Mouse (Mus musculus) embryonic facial prominence, embryonic 11.5 days (tissue): ENCODE data around the gene Fdps. TPM values are rescaled to one million over a fixed set of nuclear protein-coding genes. Genes with fewer than 3 reads are reported as not detected.
A peak's percentile ranks its signal among the peaks of the same experiment; 100 is the strongest.

Experiments
- ATAC-seq: fragments of 200-750 bp; cut with Nextera tagmentation; replicated peaks from 2 replicates; pipeline ENCODE4 v1.8.0; 2017; ENCODE audit warnings: low read depth; ENCODE audit not compliant: insufficient number of reproducible peaks, low FRiP score, low TSS enrichment
- DNase-seq: peaks from one replicate; pipeline ENCODE4 v3.0.0-alpha.2; 2015; ENCODE audit warnings: low spot score
- H3K27ac ChIP-seq: fragments of 300-500 bp; sonication (generic); replicated peaks from 2 replicates; pipeline ENCODE4 v1.5.1; 2014; ENCODE audit warnings: mild to moderate bottlenecking, low read depth, low read length, control low read depth
- H3K27me3 ChIP-seq: fragments of 300-500 bp; sonication (generic); 2 replicates; pipeline ENCODE4 v1.6.1; 2014; ENCODE audit warnings: mild to moderate bottlenecking, low read length, moderate library complexity, mixed read lengths; ENCODE audit not compliant: control insufficient read depth, insufficient read depth
- H3K36me3 ChIP-seq: fragments of 300-500 bp; sonication (generic); replicated peaks from 2 replicates; pipeline ENCODE4 v1.6.1; 2014; ENCODE audit warnings: low read depth, mild to moderate bottlenecking, low read length, moderate library complexity, mixed read lengths; ENCODE audit not compliant: control insufficient read depth, insufficient read depth
- H3K4me1 ChIP-seq: fragments of 300-500 bp; sonication (generic); 2 replicates; pipeline ENCODE4 v1.6.1; 2014; ENCODE audit warnings: low read length, mixed read lengths; ENCODE audit not compliant: control insufficient read depth, insufficient read depth
- H3K4me2 ChIP-seq: fragments of 300-500 bp; sonication (generic); 2 replicates; pipeline ENCODE4 v1.6.1; 2014; ENCODE audit warnings: low read depth, mild to moderate bottlenecking, control low read depth, low read length, moderate library complexity
- H3K4me3 ChIP-seq: fragments of 300-500 bp; sonication (generic); 2 replicates; pipeline ENCODE4 v1.5.1; 2014; ENCODE audit warnings: low read depth, low read length, control low read depth
- H3K9ac ChIP-seq: fragments of 300-500 bp; sonication (generic); replicated peaks from 2 replicates; pipeline ENCODE4 v1.6.1; 2014; ENCODE audit warnings: mild to moderate bottlenecking, control low read depth, low read length
- H3K9me3 ChIP-seq: fragments of 300-500 bp; sonication (generic); replicated peaks from 2 replicates; pipeline ENCODE4 v1.6.1; 2016; ENCODE audit warnings: mild to moderate bottlenecking, low read length, inconsistent platforms, mixed read lengths; ENCODE audit not compliant: control insufficient read depth
- WGBS: fragments of 180-500 bp; shearing (Covaris S2); extraction: QIAGEN DNeasy Blood & Tissue Kit; methylation state at CpG from one replicate; pipeline ENCODE4 v1.1.7; 2014; 5-methylcytosine and 5-hydroxymethylcytosine counted together
- polyA plus RNA-seq: library from polyadenylated mRNA; unstranded; fragments of >200 nt; fragmentation: Nextera tagmentation; extraction: Ambion mirVana; gene quantifications from 2 replicates; pipeline ENCODE4 v1.2.1, GENCODE M21; 2014

Fdps gene
- polyA plus RNA-seq, 1 experiment from 2014 or later: 299 TPM

DNA sequence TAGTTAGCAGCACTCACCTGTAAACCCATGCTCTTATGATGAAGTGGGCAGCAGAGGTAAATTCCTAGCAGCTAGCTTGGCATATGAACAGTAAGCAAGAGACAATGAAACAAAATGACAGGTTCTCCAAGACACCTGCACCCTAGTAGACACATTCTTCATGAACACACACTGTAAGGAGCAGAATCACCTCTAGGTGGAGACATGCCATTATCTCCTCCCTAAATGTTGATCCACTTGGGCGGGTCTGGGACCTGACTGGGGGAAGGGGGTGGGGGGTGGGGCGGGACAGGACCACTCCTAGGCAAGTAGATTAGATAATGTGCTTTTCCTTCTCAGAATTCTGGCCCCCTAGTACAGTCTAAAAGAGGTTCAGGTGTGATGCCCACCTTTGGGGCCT lies 13.8 kb upstream of the Fdps start:
- Histone ChIP-seq H3K4me1 (no peaks in the 10 kb centered on the region), H3K9ac (no peak overlapping the region), H3K4me2 (no peak overlapping the region), H3K4me3 (no peak overlapping the region), H3K27me3 (no peaks in the 10 kb centered on the region), H3K27ac (no peak overlapping the region), H3K9me3 (no peaks in the 10 kb centered on the region), H3K36me3 (no peaks in the 10 kb centered on the region)
- ATAC-seq (no peak), DNase-seq (peak; percentile 54)
- WGBS: 13% methylated on average over 2 of the region's 2 CpGs

DNA sequence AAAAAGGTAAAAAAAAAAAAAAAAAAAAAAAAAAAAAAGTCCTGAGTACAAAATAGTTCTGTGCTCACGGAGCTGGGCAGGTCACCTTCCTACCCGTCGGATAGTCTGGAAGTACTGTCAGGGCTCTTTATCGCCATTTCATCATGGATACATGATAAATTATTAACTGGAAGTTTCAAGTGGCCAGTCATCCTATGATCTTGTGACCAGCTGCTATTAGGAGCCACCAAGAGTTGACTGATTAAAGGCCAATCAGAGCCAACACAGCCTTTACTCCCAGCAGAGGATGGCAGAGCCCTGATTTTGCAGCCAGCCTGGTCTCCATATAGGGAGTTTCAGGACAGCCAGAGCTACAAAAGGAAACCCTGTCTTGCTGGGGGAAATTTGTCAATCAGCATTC lies 11.3 kb upstream of the Fdps start:
- no peak for ATAC-seq
- Histone ChIP-seq H3K9ac (no peak overlapping the region), H3K4me3 (no peak overlapping the region), H3K36me3 (no peaks in the 10 kb centered on the region), H3K27me3 (no peaks in the 10 kb centered on the region), H3K27ac (no peak overlapping the region), H3K4me2 (no peak overlapping the region), H3K9me3 (no peaks in the 10 kb centered on the region), H3K4me1 (no peaks in the 10 kb centered on the region)
- 85% methylated on average over 4 of the region's 4 CpGs for WGBS
- no peak for DNase-seq

GRCm38 (mm10) chr3:89108146-89108545 lies 6.4 kb upstream of the Fdps start:
- Histone ChIP-seq H3K36me3 (no peaks in the 10 kb centered on the region), H3K4me3 (no peak overlapping the region), H3K4me2 (no peak overlapping the region), H3K27me3 (no peaks in the 10 kb centered on the region), H3K4me1 (no peaks in the 10 kb centered on the region), H3K9ac (no peak overlapping the region), H3K9me3 (no peaks in the 10 kb centered on the region), H3K27ac (no peak overlapping the region)
- WGBS: 61% methylated on average over 1 of the region's 1 CpGs
- no peak for ATAC-seq
- no peak for DNase-seq

GRCm38 (mm10) chr3:89107545-89107944 lies 5.8 kb upstream of the Fdps start:
- no peaks in the 10 kb centered on the region for H3K4me1 ChIP-seq
- H3K4me2 ChIP-seq: no peak overlapping the region
- H3K4me3 ChIP-seq: no peak overlapping the region
- H3K9me3 ChIP-seq: no peaks in the 10 kb centered on the region
- no peaks in the 10 kb centered on the region for H3K36me3 ChIP-seq
- no peak for DNase-seq
- H3K9ac ChIP-seq: no peak overlapping the region
- no peaks in the 10 kb centered on the region for H3K27me3 ChIP-seq
- WGBS: 74% methylated on average over 3 of the region's 3 CpGs
- ATAC-seq: no peak
- H3K27ac ChIP-seq: no peak overlapping the region

DNA sequence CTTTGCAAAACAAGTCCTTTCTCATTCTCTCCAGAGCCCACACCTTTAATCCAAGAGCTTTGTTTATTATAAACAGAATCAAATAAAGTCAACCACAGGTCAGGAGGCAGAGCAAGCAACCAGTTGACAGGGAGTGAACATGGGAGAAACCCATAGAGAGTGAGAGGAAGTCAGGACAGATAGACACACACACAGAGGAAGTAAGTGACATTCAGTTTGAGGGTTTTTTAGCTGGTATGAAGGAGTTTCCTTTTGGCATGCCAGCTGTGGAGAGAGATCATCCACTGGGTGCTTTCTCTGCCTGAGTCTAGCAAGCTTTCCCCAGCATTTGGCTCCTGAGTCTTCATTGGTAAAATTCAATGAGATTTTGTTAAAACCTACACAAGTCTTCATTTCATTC lies 5.1 kb upstream of the Fdps start:
- Histone ChIP-seq H3K4me3 (no peak overlapping the region), H3K9me3 (no peaks in the 10 kb centered on the region), H3K27ac (no peak overlapping the region), H3K36me3 (no peaks in the 10 kb centered on the region), H3K27me3 (no peaks in the 10 kb centered on the region), H3K4me1 (no peaks in the 10 kb centered on the region), H3K4me2 (no peak overlapping the region), H3K9ac (no peak overlapping the region)
- ATAC-seq: no peak
- DNase-seq: no peak

DNA sequence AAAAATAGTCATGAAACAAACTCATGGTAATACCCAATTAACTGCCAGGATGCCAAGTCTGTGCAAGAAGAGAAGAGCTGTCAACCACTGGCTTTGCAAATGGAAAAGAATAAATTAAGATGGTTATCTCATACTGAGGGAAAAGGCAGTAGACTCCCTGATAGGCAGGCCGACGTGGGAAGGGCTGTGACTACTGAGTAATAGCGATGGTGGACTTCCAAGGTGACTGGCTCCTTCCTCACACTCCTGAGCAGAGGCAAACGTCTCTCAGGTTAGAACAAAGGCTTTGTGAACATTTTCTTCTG lies 1.5 kb upstream of the Fdps start:
- Histone ChIP-seq H3K4me1 (no peaks in the 10 kb centered on the region; the same call in 1 of the 2 replicates), H3K9ac (no peak overlapping the region), H3K27ac (no peak overlapping the region), H3K36me3 (no peaks in the 10 kb centered on the region; the same call in 1 of the 2 replicates), H3K9me3 (no peaks in the 10 kb centered on the region), H3K4me2 (no peak overlapping the region), H3K4me3 (no peak overlapping the region), H3K27me3 (no peaks in the 10 kb centered on the region)
- WGBS: 77% methylated on average over 4 of the region's 4 CpGs
- ATAC-seq (no peak), DNase-seq (no peak)

- WGBS: 61% methylated on average over 12 of the region's 12 CpGs
- Histone ChIP-seq H3K27me3 (no peaks in the 10 kb centered on the region), H3K4me1 (no peaks in the 10 kb centered on the region; the same call in 1 of the 2 replicates), H3K9me3 (no peaks in the 10 kb centered on the region), H3K36me3 (no peaks in the 10 kb centered on the region; the same call in 1 of the 2 replicates), H3K9ac (no peak overlapping the region), H3K4me3 (peak overlapping the region; percentile 22; the same call in 1 of the 2 replicates), H3K4me2 (peak overlapping the region; percentile 46), H3K27ac (no peak overlapping the region; the same call in 1 of the 2 replicates)
- no peak for ATAC-seq
- no peak for DNase-seq
Observed at GRCm38 (mm10) chr3:89102495-89103290, 934 bp upstream of the Fdps start.

DNA sequence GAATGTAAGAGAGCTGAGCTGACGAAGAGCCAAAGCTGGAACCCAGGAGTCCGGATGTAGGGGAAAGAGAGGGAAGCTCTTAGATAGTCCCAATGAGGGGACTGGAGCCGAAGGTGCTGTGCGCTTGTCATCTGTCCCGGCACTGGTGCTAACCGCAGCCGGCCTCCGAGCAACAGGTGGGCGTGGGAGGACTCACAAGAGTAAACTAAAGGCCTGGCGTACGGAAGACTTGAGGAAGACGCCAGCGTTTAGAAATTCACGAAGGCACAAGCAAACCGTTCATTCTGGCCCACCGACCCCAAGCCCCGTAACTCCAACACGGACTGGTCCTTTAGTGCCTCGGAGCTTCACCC lies 324 bp downstream of the Fdps start:
- H3K27me3 ChIP-seq: no peaks in the 10 kb centered on the region
- H3K4me3 ChIP-seq: peak overlapping the region; percentile 84
- no peaks in the 10 kb centered on the region; the same call in 1 of the 2 replicates for H3K4me1 ChIP-seq
- no peaks in the 10 kb centered on the region; the same call in 1 of the 2 replicates for H3K36me3 ChIP-seq
- H3K27ac ChIP-seq: peak overlapping the region; percentile 35; the same call in 1 of the 2 replicates
- peak; percentile 21; the same call in 1 of the 2 replicates for ATAC-seq
- no peaks in the 10 kb centered on the region for H3K9me3 ChIP-seq
- no peak for DNase-seq
- H3K9ac ChIP-seq: peak overlapping the region; percentile 70
- under 1% methylated on average over 19 of the region's 19 CpGs for WGBS
- peak overlapping the region; percentile 91 for H3K4me2 ChIP-seq
